Mouse (Mus musculus) hindbrain, embryonic 14.5 days (tissue): ENCODE results near the gene Myo1d. TPM values are rescaled to one million over a fixed set of nuclear protein-coding genes. Genes with fewer than 3 reads are reported as not detected.

Experiments
- ATAC-seq: fragments of 200-750 bp; cut with Nextera tagmentation; 2 replicates; pipeline ENCODE4 v1.8.0; 2017; ENCODE audit warnings: moderate number of reproducible peaks, mild to moderate bottlenecking, moderate TSS enrichment, moderate library complexity; ENCODE audit not compliant: low FRiP score
- DNase-seq: peaks from one replicate; pipeline ENCODE4 v3.0.0-alpha.2; 2015; ENCODE audit warnings: low spot score
- H3K27ac ChIP-seq: fragments of 300-500 bp; sonication (generic); 2 replicates; pipeline ENCODE4 v1.5.1; 2014; ENCODE audit warnings: mild to moderate bottlenecking, moderate library complexity
- H3K27me3 ChIP-seq: fragments of 300-500 bp; sonication (generic); 2 replicates; pipeline ENCODE4 v1.6.1; 2014; ENCODE audit warnings: mild to moderate bottlenecking, low read length, mixed read lengths; ENCODE audit not compliant: control insufficient read depth, insufficient read depth
- H3K36me3 ChIP-seq: fragments of 300-500 bp; sonication (generic); replicated peaks from 2 replicates; pipeline ENCODE4 v1.6.1; 2014; ENCODE audit not compliant: control insufficient read depth, insufficient read depth
- H3K4me1 ChIP-seq: fragments of 300-500 bp; sonication (generic); replicated peaks from 2 replicates; pipeline ENCODE4 v1.6.1; 2014; ENCODE audit warnings: antibody characterized with exemption, low read length, mixed read lengths; ENCODE audit not compliant: control insufficient read depth, insufficient read depth
- H3K4me2 ChIP-seq: fragments of 300-500 bp; sonication (generic); replicated peaks from 2 replicates; pipeline ENCODE4 v1.6.1; 2014; ENCODE audit warnings: mild to moderate bottlenecking, moderate library complexity
- H3K4me3 ChIP-seq: fragments of 300-500 bp; sonication (generic); replicated peaks from 2 replicates; pipeline ENCODE4 v1.5.1; 2014; ENCODE audit warnings: mild to moderate bottlenecking, low read length
- H3K9ac ChIP-seq: fragments of 300-500 bp; sonication (generic); 2 replicates; pipeline ENCODE4 v1.6.1; 2014
- H3K9me3 ChIP-seq: fragments of 300-500 bp; sonication (generic); 2 replicates; pipeline ENCODE4 v1.6.1; 2016; ENCODE audit warnings: low read length; ENCODE audit not compliant: control insufficient read depth
- WGBS: fragments of 180-500 bp; shearing (Covaris S2); extraction: QIAGEN DNeasy Blood & Tissue Kit; methylation state at CpG from one replicate; pipeline ENCODE4 v1.1.7; 2014; 5-methylcytosine and 5-hydroxymethylcytosine counted together
- polyA plus RNA-seq: library from polyadenylated mRNA; unstranded; fragments of >200 nt; fragmentation: Nextera tagmentation; extraction: Ambion mirVana; gene quantifications from 2 replicates; pipeline ENCODE4 v1.2.1, GENCODE M21; 2014

Myo1d gene
- polyA plus RNA-seq, 1 experiment from 2014 or later, result 2.9 TPM

DNA sequence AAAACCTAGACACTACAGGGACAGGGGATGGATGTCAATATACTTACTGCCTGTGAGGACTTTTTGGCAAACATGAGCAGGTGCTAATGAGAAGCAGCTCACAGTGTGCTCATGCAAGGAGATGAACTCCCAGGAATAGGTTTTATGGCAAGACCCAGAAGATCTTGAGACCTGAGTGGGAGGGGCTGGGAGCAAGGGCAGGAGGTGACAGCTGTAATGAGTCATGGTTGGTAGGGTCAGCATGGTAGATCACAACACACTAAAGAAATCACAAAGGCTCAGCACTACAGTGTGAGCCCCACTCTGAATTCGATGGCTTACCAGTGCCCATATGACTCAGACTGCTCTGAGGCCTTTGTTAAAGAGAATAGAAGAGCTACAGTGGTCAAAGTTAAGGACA is 184.3 kb downstream of the Myo1d start:
- WGBS, result 78% methylated on average over 1 of the region's 1 CpGs
- Histone ChIP-seq H3K9me3 (no peaks in the 10 kb centered on the region), H3K27me3 (no peaks in the 10 kb centered on the region), H3K4me3 (no peak overlapping the region), H3K36me3 (no peaks in the 10 kb centered on the region), H3K4me1 (no peaks in the 10 kb centered on the region), H3K9ac (no peak overlapping the region), H3K4me2 (no peak overlapping the region), H3K27ac (no peak overlapping the region)
- ATAC-seq, result no peak
- no peak for DNase-seq

- Histone ChIP-seq H3K27ac (no peak overlapping the region), H3K4me1 (no peaks in the 10 kb centered on the region), H3K4me2 (no peak overlapping the region), H3K27me3 (no peaks in the 10 kb centered on the region), H3K36me3 (no peaks in the 10 kb centered on the region), H3K9ac (no peak overlapping the region), H3K9me3 (no peaks in the 10 kb centered on the region), H3K4me3 (no peak overlapping the region)
- DNase-seq, result no peak
- ATAC-seq, result no peak
- 62% methylated on average over 5 of the region's 5 CpGs for WGBS
Measured at GRCm38 (mm10) chr11:80589387-80589786, 190.4 kb downstream of the Myo1d start.

DNA sequence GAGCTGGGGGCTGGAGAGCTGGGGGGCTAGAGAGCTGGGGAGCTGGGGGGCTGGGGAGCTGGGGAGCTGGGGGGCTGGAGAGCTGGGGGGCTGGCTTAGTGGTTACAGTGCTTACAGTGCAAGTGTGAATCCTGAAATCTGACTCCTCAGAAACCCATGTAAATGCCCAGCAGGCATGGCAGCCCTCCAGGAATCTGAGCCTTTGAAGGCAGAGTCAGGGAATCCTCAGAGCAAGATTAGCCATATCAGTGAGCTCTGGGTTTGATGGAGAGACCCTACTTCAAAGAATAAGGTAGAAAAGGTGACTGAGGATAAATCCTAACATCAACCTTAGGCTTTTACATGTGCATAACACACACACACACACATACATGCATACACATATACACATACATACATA is 194.1 kb downstream of the Myo1d start:
- H3K4me2 ChIP-seq, result no peak overlapping the region
- no peaks in the 10 kb centered on the region for H3K27me3 ChIP-seq
- no peak overlapping the region for H3K27ac ChIP-seq
- H3K36me3 ChIP-seq, result no peaks in the 10 kb centered on the region
- H3K9me3 ChIP-seq, result no peaks in the 10 kb centered on the region
- H3K4me3 ChIP-seq, result no peak overlapping the region
- no peak for DNase-seq
- 0 out of 2 replicates have a peak, but pooled peaks cover 8% of the 10 kb centered on the region for H3K4me1 ChIP-seq
- no peak for ATAC-seq
- H3K9ac ChIP-seq, result no peak overlapping the region

DNA sequence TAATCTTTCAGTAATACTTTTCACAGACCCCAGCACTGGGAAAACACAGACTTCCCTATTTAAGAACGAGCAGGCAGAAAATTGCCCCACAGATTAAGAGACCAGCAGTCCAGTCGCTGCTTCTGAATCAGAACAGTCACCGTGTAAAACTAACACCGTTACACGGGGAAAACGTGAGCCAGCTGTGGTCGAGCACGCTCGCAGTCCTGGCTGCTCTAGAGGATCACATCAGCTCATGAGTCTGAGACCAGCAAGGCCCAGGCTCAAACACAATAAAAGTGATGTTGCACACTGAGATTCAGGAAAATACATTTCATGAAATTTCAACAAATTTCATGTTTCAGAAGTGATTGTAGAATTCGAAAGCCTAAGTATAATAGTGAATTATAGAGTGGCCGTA is 194.6 kb downstream of the Myo1d start:
- H3K9me3 ChIP-seq, result no peaks in the 10 kb centered on the region
- no peak overlapping the region for H3K9ac ChIP-seq
- no peak overlapping the region for H3K4me3 ChIP-seq
- H3K4me2 ChIP-seq, result no peak overlapping the region
- 0 out of 2 replicates have a peak, but pooled peaks cover 8% of the 10 kb centered on the region for H3K4me1 ChIP-seq
- H3K27me3 ChIP-seq, result no peaks in the 10 kb centered on the region
- DNase-seq, result no peak
- no peak overlapping the region; the same call in 1 of the 2 replicates for H3K27ac ChIP-seq
- WGBS, result 55% methylated on average over 11 of the region's 11 CpGs
- no peak for ATAC-seq
- H3K36me3 ChIP-seq, result no peaks in the 10 kb centered on the region

DNA sequence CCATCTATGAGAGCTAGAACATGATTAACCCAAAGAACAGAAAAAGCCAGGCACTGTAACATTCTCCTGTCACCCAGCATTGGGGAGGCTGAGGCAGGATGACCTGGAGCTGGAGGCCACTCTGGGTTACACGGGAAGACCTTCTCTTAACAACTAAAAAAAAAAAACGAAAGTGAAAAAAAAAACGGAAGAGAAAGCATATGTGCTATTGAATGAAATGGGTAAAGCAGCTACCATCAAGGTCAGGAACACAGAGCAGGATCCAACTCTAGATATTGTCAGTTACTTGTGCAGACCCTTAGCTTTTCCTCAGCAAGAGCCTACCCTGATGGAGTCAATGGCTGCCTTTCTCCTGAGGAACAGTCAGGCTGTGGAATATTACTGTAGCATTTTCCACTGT is 199.3 kb downstream of the Myo1d start:
- Histone ChIP-seq H3K4me1 (peaks cover 42% of the 10 kb centered on the region), H3K36me3 (no peaks in the 10 kb centered on the region), H3K27me3 (no peaks in the 10 kb centered on the region), H3K4me3 (no peak overlapping the region), H3K9ac (no peak overlapping the region), H3K9me3 (no peaks in the 10 kb centered on the region), H3K4me2 (no peak overlapping the region), H3K27ac (no peak overlapping the region)
- DNase-seq, result no peak
- no peak for ATAC-seq
- WGBS, result 88% methylated on average over 3 of the region's 3 CpGs

GRCm38 (mm10) chr11:80577747-80578640 is 201.8 kb downstream of the Myo1d start:
- ATAC-seq (peak; percentile 97), DNase-seq (peak; percentile 96)
- WGBS, result 10% methylated on average over 14 of the region's 14 CpGs
- Histone ChIP-seq H3K27me3 (no peaks in the 10 kb centered on the region), H3K9me3 (no peaks in the 10 kb centered on the region), H3K4me3 (peak overlapping the region; percentile 3; the same call in 1 of the 2 replicates), H3K36me3 (no peaks in the 10 kb centered on the region), H3K9ac (peak overlapping the region; percentile 60), H3K4me1 (peaks cover 42% of the 10 kb centered on the region), H3K27ac (peak overlapping the region; percentile 97), H3K4me2 (peak overlapping the region; percentile 42)

DNA sequence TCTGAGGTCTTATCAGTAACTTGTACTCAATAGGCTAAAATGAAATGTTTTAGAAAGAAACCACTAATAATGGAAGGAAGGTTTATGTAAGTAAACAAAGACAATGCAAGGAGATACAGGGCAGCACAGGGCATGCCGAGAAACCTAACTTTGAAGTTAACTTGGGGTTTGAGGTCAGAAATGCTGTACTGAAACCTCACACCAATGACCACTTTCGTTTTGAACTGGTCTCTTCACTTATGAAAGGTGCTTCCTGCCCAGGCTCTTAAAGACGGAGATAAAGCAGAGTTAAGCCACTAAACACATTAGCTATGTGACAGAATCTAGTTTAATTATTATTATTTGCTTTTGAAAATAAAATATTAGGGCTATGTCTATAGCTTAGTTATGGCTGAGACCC is 204.0 kb downstream of the Myo1d start:
- no peaks in the 10 kb centered on the region for H3K36me3 ChIP-seq
- H3K27me3 ChIP-seq, result no peaks in the 10 kb centered on the region
- H3K9me3 ChIP-seq, result no peaks in the 10 kb centered on the region
- no peak overlapping the region for H3K4me3 ChIP-seq
- peak overlapping the region; percentile 97 for H3K27ac ChIP-seq
- ATAC-seq (no peak), DNase-seq (no peak)
- no peak overlapping the region for H3K9ac ChIP-seq
- peaks cover 33% of the 10 kb centered on the region for H3K4me1 ChIP-seq
- no peak overlapping the region for H3K4me2 ChIP-seq
- 88% methylated on average over 3 of the region's 3 CpGs for WGBS

DNA sequence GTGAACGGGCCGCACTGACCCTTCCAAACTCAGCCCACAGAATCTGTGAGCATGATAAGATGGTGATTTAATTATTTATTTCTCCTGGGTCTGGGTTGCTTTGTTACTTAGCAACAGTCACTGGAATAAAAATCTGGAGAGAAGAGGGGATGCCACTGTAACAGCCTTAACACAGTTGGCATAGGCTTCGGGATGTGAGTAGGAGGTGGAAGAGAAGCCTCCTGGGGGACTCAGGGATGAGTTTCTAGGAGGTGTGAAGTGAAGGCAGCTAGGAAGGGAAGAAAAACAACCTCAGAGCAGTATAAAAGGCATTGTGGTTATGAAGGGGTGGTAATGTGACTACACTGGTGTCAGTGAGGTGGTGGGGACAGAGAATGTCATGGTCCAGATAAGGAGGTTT is 213.5 kb downstream of the Myo1d start:
- Histone ChIP-seq H3K9ac (no peak overlapping the region), H3K36me3 (no peaks in the 10 kb centered on the region), H3K27me3 (peaks cover 3% of the 10 kb centered on the region; the same call in 1 of the 2 replicates), H3K4me1 (peaks cover 18% of the 10 kb centered on the region), H3K9me3 (no peaks in the 10 kb centered on the region), H3K27ac (no peak overlapping the region), H3K4me2 (no peak overlapping the region), H3K4me3 (no peak overlapping the region)
- DNase-seq (no peak), ATAC-seq (no peak)
- WGBS, result 47% methylated on average over 3 of the region's 3 CpGs

GRCm38 (mm10) chr11:80564975-80565965 is 214.6 kb downstream of the Myo1d start:
- no peaks in the 10 kb centered on the region for H3K36me3 ChIP-seq
- ATAC-seq (peak; percentile 51; the same call in 1 of the 2 replicates), DNase-seq (peak; percentile 62)
- no peak overlapping the region for H3K27ac ChIP-seq
- H3K4me2 ChIP-seq, result no peak overlapping the region
- peaks cover 5% of the 10 kb centered on the region; the same call in 1 of the 2 replicates for H3K27me3 ChIP-seq
- 66% methylated on average over 7 of the region's 7 CpGs for WGBS
- H3K9ac ChIP-seq, result no peak overlapping the region
- peaks cover 18% of the 10 kb centered on the region for H3K4me1 ChIP-seq
- no peak overlapping the region for H3K4me3 ChIP-seq
- no peaks in the 10 kb centered on the region for H3K9me3 ChIP-seq
